Mouse (Mus musculus): ENCODE results near the gene Mgst3.

Gene Mgst3

GRCm38 (mm10) chr1:167393683-167394492 lies at the start of gene Mgst3:
Gene Mgst3 (minus strand): TSS chr1:167393841.
- DNase-seq (ENCODE audit: low spot score in 2 of 2): peak; percentile 89 to 91

- no peak for DNase-seq (ENCODE audit: low spot score in 2 of 2)
Observed at GRCm38 (mm10) chr1:167438231-167438885, 44.7 kb upstream of the Mgst3 start.

GRCm38 (mm10) chr1:167437091-167437490 lies 43.5 kb upstream of the Mgst3 start:
- DNase-seq (ENCODE audit: low spot score in 2 of 2): no peak

- no peak for DNase-seq (ENCODE audit: low spot score in 2 of 2)
Observed at GRCm38 (mm10) chr1:167436186-167436975, 42.7 kb upstream of the Mgst3 start.

GRCm38 (mm10) chr1:167434931-167435330 lies 41.3 kb upstream of the Mgst3 start:
- DNase-seq (ENCODE audit: low spot score in 2 of 2): no peak

GRCm38 (mm10) chr1:167430976-167431676 lies 37.5 kb upstream of the Mgst3 start:
- DNase-seq (ENCODE audit: low spot score in 2 of 2): no peak

- DNase-seq (ENCODE audit: low spot score in 2 of 2): no peak
Observed at GRCm38 (mm10) chr1:167426681-167427080, 33.0 kb upstream of the Mgst3 start.

- no peak for DNase-seq (ENCODE audit: low spot score in 2 of 2)
Observed at GRCm38 (mm10) chr1:167425572-167425971, 31.9 kb upstream of the Mgst3 start.

- no peak for DNase-seq (ENCODE audit: low spot score in 2 of 2)
Observed at GRCm38 (mm10) chr1:167422501-167423240, 29.0 kb upstream of the Mgst3 start.

GRCm38 (mm10) chr1:167414846-167415245 lies 21.2 kb upstream of the Mgst3 start:
- DNase-seq (ENCODE audit: low spot score in 2 of 2): peak; percentile 40 to 55

GRCm38 (mm10) chr1:167411991-167412715 lies 18.5 kb upstream of the Mgst3 start:
- DNase-seq (ENCODE audit: low spot score in 2 of 2): no peak

GRCm38 (mm10) chr1:167409601-167410000 lies 16.0 kb upstream of the Mgst3 start:
- no peak for DNase-seq (ENCODE audit: low spot score in 2 of 2)

- DNase-seq (ENCODE audit: low spot score in 2 of 2): no peak
Observed at GRCm38 (mm10) chr1:167405237-167405636, 11.6 kb upstream of the Mgst3 start.

- DNase-seq (ENCODE audit: low spot score in 2 of 2): no peak
Observed at GRCm38 (mm10) chr1:167393281-167393680, 360 bp downstream of the Mgst3 start.

GRCm38 (mm10) chr1:167392687-167393086 lies 954 bp downstream of the Mgst3 start:
- no peak for DNase-seq (ENCODE audit: low spot score in 2 of 2)

- no peak for DNase-seq (ENCODE audit: low spot score in 2 of 2)
Observed at GRCm38 (mm10) chr1:167392031-167392640, 1.5 kb downstream of the Mgst3 start.

- DNase-seq (ENCODE audit: low spot score in 2 of 2): no peak
Observed at GRCm38 (mm10) chr1:167391241-167391640, 2.4 kb downstream of the Mgst3 start.

GRCm38 (mm10) chr1:167390381-167390780 lies 3.3 kb downstream of the Mgst3 start:
- no peak for DNase-seq (ENCODE audit: low spot score in 2 of 2)

GRCm38 (mm10) chr1:167389584-167389983 lies 4.1 kb downstream of the Mgst3 start:
- no peak for DNase-seq (ENCODE audit: low spot score in 2 of 2)

- no peak for DNase-seq (ENCODE audit: low spot score in 2 of 2)
Observed at GRCm38 (mm10) chr1:167388571-167388970, 5.1 kb downstream of the Mgst3 start.
